Mouse (Mus musculus) lung, embryonic 16.5 days (tissue): Measurements from ENCODE around the gene Gm10772. TPM values are rescaled to one million over a fixed set of nuclear protein-coding genes. Genes with fewer than 3 reads are reported as not detected.
"Not testable (repeated sequence)": the region's sequence is repeated elsewhere in the genome, so short reads cannot be mapped to it uniquely, and the experiment has no call there.

ENCODE experiments used
- ATAC-seq: fragments of 200-750 bp; cut with Nextera tagmentation; 2 replicates; pipeline ENCODE4 v1.8.0; 2017; ENCODE audit warnings: low read depth, mild to moderate bottlenecking, moderate library complexity
- H3K27ac ChIP-seq: fragments of 300-500 bp; sonication (generic); 2 replicates; pipeline ENCODE4 v1.5.1; 2014; ENCODE audit warnings: mild to moderate bottlenecking, control low read depth, low read length
- H3K27me3 ChIP-seq: fragments of 300-500 bp; sonication (generic); 2 replicates; pipeline ENCODE4 v1.6.1; 2014; ENCODE audit warnings: low read depth, low read length, mixed read lengths; ENCODE audit not compliant: control insufficient read depth, insufficient read depth
- H3K36me3 ChIP-seq: fragments of 300-500 bp; sonication (generic); 2 replicates; pipeline ENCODE4 v1.6.1; 2014; ENCODE audit warnings: low read length; ENCODE audit not compliant: control insufficient read depth, insufficient read depth
- H3K4me1 ChIP-seq: fragments of 300-500 bp; sonication (generic); replicated peaks from 2 replicates; pipeline ENCODE4 v1.6.1; 2014; ENCODE audit warnings: low read length, mixed read lengths; ENCODE audit not compliant: control insufficient read depth, insufficient read depth
- H3K4me2 ChIP-seq: fragments of 300-500 bp; sonication (generic); 2 replicates; pipeline ENCODE4 v1.6.1; 2014; ENCODE audit warnings: low read depth, low read length, control low read depth
- H3K4me3 ChIP-seq: fragments of 300-500 bp; sonication (generic); 2 replicates; pipeline ENCODE4 v1.5.1; 2014; ENCODE audit warnings: mild to moderate bottlenecking, low read length, control low read depth
- H3K9ac ChIP-seq: fragments of 300-500 bp; sonication (generic); 2 replicates; pipeline ENCODE4 v1.6.1; 2014; ENCODE audit warnings: low read length, control low read depth
- H3K9me3 ChIP-seq: fragments of 300-500 bp; sonication (generic); 2 replicates; pipeline ENCODE4 v1.6.1; 2016; ENCODE audit warnings: low read length; ENCODE audit not compliant: control insufficient read depth
- WGBS: fragments of 180-500 bp; shearing (Covaris S2); extraction: QIAGEN DNeasy Blood & Tissue Kit; methylation state at CpG from one replicate; pipeline ENCODE4 v1.1.7; 2014; 5-methylcytosine and 5-hydroxymethylcytosine counted together
- polyA plus RNA-seq: library from polyadenylated mRNA; unstranded; fragments of >200 nt; fragmentation: Nextera tagmentation; extraction: Ambion mirVana; gene quantifications from 2 replicates; pipeline ENCODE4 v1.2.1, GENCODE M21; 2015

Gene Gm10772
- not detected in 2 replicates for polyA plus RNA-seq

DNA sequence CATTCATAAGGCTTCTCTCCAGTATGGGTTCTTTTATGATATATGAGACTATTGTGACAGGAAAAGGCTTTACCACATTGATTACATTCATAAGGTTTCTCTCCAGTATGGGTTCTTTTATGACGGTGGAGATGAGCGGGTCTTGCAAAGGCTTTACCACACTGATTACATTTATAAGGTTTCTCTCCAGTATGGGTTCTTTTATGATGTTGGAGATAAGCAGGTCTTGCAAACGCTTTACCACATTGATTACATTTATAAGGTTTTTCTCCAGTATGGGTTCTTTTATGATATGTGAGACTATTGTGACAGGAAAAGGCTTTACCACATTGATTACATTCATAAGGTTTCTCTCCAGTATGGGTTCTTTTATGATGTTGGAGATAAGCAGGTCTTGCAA lies at the start of gene Gm10772:
Gene Gm10772, minus strand, starts transcription at position 101 of the 400 bp plus-strand sequence.
- not testable (repeated sequence) for H3K27ac ChIP-seq, H3K9ac ChIP-seq, H3K36me3 ChIP-seq, H3K4me2 ChIP-seq, H3K4me3 ChIP-seq, H3K9me3 ChIP-seq, H3K27me3 ChIP-seq, ATAC-seq, H3K4me1 ChIP-seq
- no CpG with 5 or more reads among the region's 3 CpGs for WGBS

DNA sequence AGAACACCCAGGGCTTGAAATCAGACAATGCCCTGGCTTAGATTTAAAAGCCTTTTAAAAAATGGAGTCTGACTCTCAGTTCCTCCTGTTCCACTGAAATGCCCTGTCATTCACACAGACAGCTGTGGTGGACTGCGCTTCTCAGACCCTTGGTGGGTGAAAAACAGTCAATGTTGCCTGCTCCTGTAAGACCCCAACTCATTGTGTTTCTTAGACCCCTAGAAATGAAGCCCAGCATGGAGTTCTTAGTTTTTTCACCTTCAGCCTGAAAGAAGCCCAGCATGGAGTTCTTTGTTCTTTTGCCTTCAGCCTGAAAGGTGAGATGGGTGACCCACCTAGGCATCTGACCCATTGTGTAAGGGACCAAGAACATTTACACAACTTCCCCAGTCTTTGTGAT lies 36.5 kb upstream of the Gm10772 start:
- not testable (repeated sequence) for ATAC-seq

GRCm38 (mm10) chr13:66263141-66263540 lies 35.8 kb upstream of the Gm10772 start:
- ATAC-seq, H3K9ac ChIP-seq, H3K9me3 ChIP-seq, H3K4me1 ChIP-seq, H3K27ac ChIP-seq, H3K4me2 ChIP-seq, H3K4me3 ChIP-seq, H3K36me3 ChIP-seq, H3K27me3 ChIP-seq: not testable (repeated sequence)
- 68% methylated on average over 4 of the region's 7 CpGs for WGBS

More for the DNA sequence above, 36.5 kb upstream of the Gm10772 start:
- H3K27ac ChIP-seq, H3K9ac ChIP-seq, H3K4me2 ChIP-seq, H3K36me3 ChIP-seq, H3K4me1 ChIP-seq, H3K9me3 ChIP-seq, H3K4me3 ChIP-seq, H3K27me3 ChIP-seq: not testable (repeated sequence)
- WGBS = no CpG with 5 or more reads among the region's 1 CpGs

DNA sequence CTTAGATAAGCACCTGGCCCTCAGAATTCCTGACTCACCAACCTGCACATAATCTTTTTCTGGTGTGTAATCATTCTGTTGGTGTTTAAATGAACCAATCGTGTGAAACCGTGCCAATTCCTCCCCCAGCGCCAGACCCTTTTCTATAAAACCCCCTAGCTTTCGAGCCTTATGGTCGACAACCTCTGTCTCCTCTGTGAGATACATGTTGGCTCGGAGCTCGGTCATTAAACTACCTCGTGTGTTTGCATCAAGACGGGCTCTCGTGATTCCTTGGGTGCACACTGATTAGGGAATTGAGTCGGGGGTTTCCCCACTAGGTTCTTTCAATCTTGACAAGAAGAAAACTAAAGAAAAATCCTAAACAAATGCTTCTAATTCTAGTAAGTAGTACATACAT lies 13.0 kb downstream of the Gm10772 start:
- no peaks in the 10 kb centered on the region for H3K4me1 ChIP-seq
- H3K9ac ChIP-seq = no peak overlapping the region
- no peak overlapping the region for H3K4me2 ChIP-seq
- no peak for ATAC-seq
- H3K9me3 ChIP-seq = no peaks in the 10 kb centered on the region
- no peaks in the 10 kb centered on the region for H3K27me3 ChIP-seq
- H3K27ac ChIP-seq = no peak overlapping the region
- H3K4me3 ChIP-seq = no peak overlapping the region
- no peaks in the 10 kb centered on the region for H3K36me3 ChIP-seq
- no CpG with 5 or more reads among the region's 11 CpGs for WGBS

DNA sequence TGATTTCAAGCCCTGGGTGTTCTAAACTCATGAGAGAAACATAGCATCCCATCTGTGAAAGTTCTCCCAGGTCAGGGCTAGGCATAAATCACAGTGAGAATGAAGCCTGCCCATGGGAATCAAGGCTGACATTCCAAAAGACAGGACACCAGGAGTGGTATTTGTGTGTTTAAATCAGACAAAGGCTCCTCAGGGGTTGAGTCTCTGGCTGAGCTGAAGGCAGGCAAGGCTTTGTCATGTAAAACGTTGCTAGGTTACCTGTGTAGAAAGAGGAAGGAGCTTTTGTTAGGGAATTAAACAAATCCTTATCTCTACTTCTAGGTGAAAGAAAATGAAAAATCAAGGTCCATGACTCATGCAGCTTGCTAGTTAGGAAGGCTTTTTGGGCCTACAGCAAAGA lies 13.6 kb downstream of the Gm10772 start:
- not testable (repeated sequence) for H3K4me1 ChIP-seq, H3K36me3 ChIP-seq, H3K9me3 ChIP-seq, H3K4me3 ChIP-seq, H3K27ac ChIP-seq, H3K27me3 ChIP-seq, H3K9ac ChIP-seq, H3K4me2 ChIP-seq, ATAC-seq
- no CpG with 5 or more reads among the region's 1 CpGs for WGBS

DNA sequence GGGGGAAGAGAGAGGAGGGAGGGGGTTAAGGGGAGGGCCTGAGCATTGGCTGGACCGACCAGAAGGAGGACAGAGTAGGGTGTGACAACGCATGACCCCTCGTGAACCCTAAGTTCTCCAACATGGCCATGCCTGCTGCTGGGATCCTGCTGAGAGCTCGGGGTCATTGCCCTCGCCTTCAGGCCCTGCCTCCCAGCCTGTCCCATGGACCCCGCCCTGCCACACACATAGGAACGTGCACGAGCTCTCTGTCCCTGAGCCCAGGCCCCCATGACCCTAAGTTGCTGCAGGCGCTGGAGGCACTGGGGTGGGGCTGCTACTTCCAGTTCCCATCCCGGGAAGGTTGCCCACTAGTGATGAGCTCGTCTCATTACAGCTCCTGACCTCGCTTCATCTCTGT lies 48.2 kb downstream of the Gm10772 start:
- ATAC-seq = not testable (repeated sequence)

More for the DNA sequence above, 48.2 kb downstream of the Gm10772 start:
- H3K4me1 ChIP-seq, H3K4me3 ChIP-seq, H3K4me2 ChIP-seq, H3K9ac ChIP-seq, H3K27ac ChIP-seq, H3K36me3 ChIP-seq, H3K27me3 ChIP-seq, H3K9me3 ChIP-seq: not testable (repeated sequence)
- WGBS = 74% methylated on average over 4 of the region's 12 CpGs

Other genes starting within 250 kb of the Gm10772 start
- not detected in 2 replicates for gene Gm10324, start 108.0 kb downstream of the Gm10772 start, polyA plus RNA-seq
- not detected in 2 replicates for gene 2410141K09Rik, start 213.5 kb upstream of the Gm10772 start, polyA plus RNA-seq